Mouse (Mus musculus) embryonic facial prominence, embryonic 10.5 days (tissue): ENCODE results near the gene Abca15. TPM values are rescaled to one million over a fixed set of nuclear protein-coding genes. Genes with fewer than 3 reads are reported as not detected.

Experiments used
- polyA plus RNA-seq: library from polyadenylated mRNA; unstranded; fragments of >200 nt; fragmentation: Nextera tagmentation; extraction: Ambion mirVana; gene quantifications from 2 replicates; pipeline ENCODE4 v1.2.1, GENCODE M21; 2016

The Abca15 gene
- polyA plus RNA-seq, 1 experiment from 2014 or later = not detected

Other genes with a start within 250 kb of the Abca15 start
- not detected in 2 replicates for gene Dnah3, start 233.4 kb upstream of the Abca15 start, polyA plus RNA-seq
- gene Tmem159, start 226.3 kb upstream of the Abca15 start, polyA plus RNA-seq = 26.0 and 27.8 TPM in 2 replicates
- gene Zp2, start 183.4 kb upstream of the Abca15 start, polyA plus RNA-seq = 0.06 and 0.16 TPM in 2 replicates
- 0.11 TPM in 1 of 2 replicates, not detected in the other for gene Anks4b, start 154.8 kb upstream of the Abca15 start, polyA plus RNA-seq
- gene Crym, start 126.6 kb upstream of the Abca15 start, polyA plus RNA-seq = 149 and 175 TPM in 2 replicates
- not detected in 2 replicates for gene Abca14, start 124.7 kb upstream of the Abca15 start, polyA plus RNA-seq
- 0.06 and 0.09 TPM in 2 replicates for gene Abca16, start 81.0 kb downstream of the Abca15 start, polyA plus RNA-seq